Mouse (Mus musculus) CH12.LX (cell line): ENCODE data around the gene Chrm1.

Experiments
- CTCF ChIP-seq, 2 experiments: IDR thresholded peaks in 1 of 2; conservative IDR thresholded peaks in 1 of 2; 2 replicates each; pipeline ENCODE4 v1.5.1; 2011 to 2012; ENCODE audit warnings: low read depth in 2 of 2, low read length in 2 of 2, improper control_type of control experiment in 1 of 2, inconsistent platforms in 1 of 2, mild to moderate bottlenecking in 1 of 2, moderate library complexity in 1 of 2
- KAT2A ChIP-seq: IDR thresholded peaks from 2 replicates; pipeline ENCODE4 v1.6.1; 2012; ENCODE audit warnings: low read length, improper control_type of control experiment, inconsistent platforms; ENCODE audit not compliant: insufficient replicate concordance
- ZC3H11A ChIP-seq: IDR thresholded peaks from 2 replicates; pipeline ENCODE4 v1.6.1; 2012; ENCODE audit warnings: low read depth, mild to moderate bottlenecking, inconsistent platforms, low read length, improper control_type of control experiment

- TF ChIP-seq KAT2A (peak; percentile 83; the same call in 1 of the 2 replicates), ZC3H11A (no peak), CTCF (conservative IDR thresholded peaks at IDR 0.05 in 1 of 2, IDR thresholded peaks at IDR 0.05 in 1 of 2; ENCODE audit: low read depth in 2 of 2, low read length in 2 of 2) (no peak)
Observed at GRCm38 (mm10) chr19:8722907-8723573, 59.5 kb downstream of the Chrm1 start, which contains the start of gene Slc3a2.
